Mouse (Mus musculus): Measurements from ENCODE around the gene Adcyap1r1.

Gene Adcyap1r1

DNA sequence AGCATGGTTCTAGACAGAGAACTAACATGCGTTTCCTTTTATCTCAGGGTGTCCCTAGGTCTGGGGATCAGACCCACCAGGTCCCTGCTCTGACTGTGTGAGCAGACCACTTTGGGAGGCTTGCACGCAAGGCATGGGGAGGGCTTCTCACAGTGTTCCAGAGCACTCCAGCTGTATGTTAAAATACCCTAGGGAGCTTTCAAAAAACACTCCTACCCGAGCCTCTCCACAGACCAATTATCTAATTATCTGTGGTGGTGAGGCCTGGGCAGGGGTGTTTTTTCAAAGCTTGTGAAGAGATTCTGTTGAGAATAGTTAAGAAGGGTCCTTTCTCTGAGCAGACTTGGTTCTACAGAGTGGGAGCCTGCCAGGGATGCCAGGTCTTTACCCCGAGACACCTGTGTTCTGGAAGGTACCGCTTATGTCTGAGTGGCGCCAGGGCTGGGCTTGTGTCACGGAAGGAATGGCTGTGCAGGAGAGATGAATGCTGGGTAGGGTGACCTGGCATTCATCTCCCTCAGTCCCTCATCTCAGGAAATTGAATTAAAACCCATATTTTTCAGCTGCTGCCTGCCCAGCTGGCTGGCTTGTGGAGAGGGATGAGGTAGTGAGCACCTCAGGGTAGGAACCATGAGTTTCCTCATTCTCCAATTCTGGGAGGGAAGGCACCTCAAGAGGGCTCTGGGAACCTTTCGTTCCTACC, 2.7 kb upstream of the Adcyap1r1 start:
- DNase-seq (ENCODE audit: low spot score in 2 of 2): no peak

DNA sequence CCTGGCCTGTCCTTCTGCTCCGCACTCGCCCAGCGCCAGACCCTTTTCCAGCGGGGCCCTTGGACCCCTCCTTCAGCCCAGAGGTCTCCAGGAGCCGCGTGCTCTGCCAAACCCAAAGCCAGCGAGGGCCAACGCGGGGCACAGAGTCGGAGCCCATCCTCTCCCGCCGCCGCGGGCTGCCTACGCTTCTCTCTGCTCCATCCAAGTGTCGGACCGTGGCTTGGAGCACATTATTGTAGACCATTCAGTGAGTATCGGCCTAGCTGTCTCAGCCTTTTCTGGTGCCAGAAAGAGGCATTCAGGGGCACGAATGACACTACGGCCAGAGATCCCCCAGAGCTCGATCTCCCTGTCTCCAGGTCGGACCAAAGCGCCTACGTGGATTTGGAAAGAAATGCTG, 603 bp downstream of the Adcyap1r1 start:
- no peak for DNase-seq (ENCODE audit: low spot score in 2 of 2)

DNA sequence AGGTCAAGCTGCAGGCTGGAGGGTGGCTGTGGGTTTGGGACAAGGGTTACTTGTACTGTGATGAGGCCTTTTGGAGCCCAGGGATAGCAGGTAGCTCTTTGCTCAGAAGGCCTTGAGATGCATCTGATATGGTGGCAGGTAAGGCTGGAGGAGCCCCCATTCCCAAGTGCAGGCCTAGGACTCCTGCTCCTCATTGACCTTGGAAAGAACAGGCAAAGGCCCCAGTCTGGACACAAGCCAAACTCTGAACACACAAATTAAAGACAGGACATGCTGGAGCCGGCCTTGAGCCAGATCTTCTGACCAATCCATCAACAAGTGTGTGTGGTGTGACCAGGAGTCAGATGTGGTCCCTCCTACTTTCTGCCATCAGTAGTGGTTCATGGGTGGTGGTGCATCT, 1.8 kb downstream of the Adcyap1r1 start:
- no peak for DNase-seq (ENCODE audit: low spot score in 2 of 2)

DNA sequence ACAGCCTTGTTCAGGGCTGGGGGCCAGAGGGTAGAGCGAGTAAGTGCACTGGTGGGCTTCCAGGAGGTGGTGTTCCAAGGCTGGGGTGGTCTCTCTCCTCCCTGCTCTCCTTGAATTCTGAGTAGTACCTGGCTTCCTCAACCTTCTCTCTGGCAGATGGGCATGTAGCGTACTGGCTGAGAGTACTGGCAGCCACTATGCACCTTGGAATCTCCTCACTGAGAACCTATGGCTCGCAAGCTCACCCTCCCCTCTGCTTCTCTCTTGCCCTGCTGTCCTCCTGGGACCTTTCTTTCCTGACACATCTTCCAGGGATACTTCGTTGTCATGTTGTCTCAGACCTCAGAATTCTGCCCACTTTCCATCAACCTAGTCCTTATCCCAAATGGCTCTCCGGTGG, 3.9 kb downstream of the Adcyap1r1 start:
- DNase-seq (ENCODE audit: low spot score in 2 of 2): no peak

DNA sequence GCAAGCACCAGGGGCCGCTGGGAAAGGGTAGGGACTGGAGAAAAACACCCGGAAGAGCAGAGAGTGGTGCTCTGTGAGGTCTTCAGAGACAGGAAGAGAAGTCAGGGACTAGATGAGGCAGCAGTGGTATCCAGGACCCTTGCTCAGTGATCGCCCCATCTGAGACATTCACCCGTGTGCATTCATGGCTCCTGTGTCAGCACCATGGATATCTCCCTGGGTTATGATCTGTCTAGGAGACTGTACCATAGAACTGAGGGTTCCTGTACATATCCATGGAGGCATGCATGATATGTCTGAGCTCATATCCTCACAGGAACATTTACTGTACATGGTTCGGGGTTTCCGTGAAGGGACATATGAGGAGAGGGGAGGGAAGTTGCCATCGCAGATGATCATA, 5.9 kb downstream of the Adcyap1r1 start:
- DNase-seq (ENCODE audit: low spot score in 2 of 2): no peak

DNA sequence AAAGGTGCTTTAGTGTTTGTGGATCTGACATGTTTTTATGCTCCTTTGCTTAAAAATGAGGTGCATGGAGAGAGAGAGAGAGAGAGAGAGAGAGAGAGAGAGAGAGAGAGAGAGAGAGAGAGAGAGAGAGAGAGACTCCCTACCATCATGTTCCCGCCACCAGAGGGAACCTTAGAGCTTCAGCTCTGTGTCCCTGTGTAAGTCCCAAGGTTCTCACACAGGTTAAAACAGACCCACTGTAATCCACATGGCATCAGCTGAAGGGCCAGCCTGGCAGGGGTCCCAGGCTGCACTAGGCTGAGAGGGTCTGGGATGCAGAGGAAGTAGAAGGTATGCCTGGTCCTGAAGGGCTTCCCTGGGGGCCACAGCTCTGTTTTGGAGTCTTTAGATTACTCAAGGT, 6.4 kb downstream of the Adcyap1r1 start:
- DNase-seq (ENCODE audit: low spot score in 2 of 2): no peak

DNA sequence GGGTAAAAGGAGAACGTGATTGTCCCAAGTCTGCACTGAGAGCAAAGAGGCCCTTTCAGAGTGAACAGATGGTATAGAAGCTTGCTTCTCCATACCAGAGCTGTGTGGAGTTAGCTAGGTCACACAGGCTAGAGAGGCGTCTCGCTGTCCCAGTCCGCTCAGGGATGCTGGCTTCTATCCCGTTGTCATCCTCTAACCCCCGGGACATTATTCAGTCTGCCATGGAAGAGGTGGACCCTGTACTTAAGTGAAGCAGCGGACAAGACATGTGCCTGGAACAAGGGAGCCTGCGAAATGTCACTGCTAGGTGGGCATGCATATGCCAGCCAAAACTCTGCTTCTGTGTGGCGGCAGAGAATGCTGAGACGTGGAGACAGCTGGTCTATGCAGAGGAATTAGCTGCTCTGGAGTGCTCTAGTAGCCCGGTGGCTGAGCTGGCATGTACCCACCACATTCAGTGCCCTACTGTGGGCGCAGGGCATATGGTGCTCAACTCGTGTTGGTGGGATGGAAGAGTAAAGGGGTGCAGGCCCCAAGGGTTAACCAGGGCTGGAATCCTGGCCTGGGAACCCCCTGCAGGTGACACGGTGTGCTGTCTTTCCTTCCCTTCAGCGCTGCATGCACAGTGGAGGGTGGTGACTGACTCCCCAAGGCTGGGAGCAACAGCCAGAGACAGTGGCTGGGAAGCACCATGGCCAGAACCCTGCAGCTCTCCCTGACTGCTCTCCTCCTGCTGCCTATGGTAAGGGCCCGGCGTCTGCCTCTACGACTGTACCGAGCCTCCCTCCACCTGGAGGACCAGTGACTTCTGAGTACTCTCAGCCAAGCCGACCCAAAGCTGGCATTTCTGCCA, 8.0 kb downstream of the Adcyap1r1 start:
- DNase-seq (ENCODE audit: low spot score in 2 of 2): no peak

DNA sequence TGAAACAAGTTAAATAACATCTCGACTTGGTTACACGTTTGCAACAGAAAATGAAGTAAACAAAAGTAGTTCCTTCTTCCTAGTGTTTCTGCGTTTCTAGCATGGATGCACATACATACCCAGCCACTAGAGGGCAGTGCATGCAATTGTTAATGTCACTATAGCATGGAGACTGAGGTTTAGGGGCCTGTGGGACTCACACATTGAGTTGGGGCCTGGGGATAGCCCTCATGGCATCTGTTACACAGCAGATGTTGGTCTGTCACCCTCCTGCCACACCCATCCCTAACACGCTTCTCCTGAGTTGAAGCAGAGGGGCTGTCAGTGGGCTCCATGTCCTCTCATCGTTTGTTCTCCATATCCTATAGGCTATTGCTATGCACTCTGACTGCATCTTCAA, 9.4 kb downstream of the Adcyap1r1 start:
- DNase-seq (ENCODE audit: low spot score in 2 of 2): no peak

DNA sequence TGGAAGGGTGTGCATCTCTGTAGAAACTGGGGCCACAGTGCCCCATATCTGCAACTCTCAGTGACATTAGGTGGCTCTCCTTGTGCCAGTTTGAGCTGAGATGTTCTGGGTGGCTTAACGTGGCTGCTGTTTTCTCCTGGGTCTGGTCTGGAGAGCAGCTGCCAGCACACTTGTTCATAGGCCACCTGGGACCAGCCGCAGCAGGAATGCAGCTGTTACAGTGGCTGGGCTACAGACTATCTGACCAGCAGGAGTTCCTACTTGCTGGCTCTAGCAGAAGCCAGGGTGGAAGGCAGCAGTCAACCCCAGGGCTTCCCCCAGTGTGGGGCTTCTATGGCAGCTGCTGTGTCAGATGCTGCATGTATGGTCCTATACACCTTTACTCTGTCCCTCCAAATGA, 9.9 kb downstream of the Adcyap1r1 start:
- DNase-seq (ENCODE audit: low spot score in 2 of 2): no peak

DNA sequence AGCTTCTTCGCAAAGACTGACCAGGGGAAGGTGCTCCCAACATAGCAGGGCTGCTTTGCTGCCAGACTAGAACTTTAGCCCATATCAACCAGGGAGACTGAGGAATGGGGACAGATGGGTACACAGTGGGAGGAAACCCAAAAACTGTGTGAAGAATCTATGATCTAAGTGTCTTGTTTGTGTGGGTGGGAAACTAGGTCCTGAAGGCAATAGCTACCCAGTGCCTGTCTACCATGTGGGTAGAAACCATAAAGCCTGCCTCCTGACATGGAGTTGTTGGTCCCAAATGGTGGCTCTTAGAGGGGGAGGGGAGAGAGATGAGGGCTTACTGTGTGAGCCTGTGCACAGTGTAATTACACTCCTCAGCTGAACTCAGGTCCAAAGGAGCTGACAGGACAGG, 10.6 kb downstream of the Adcyap1r1 start:
- no peak for DNase-seq (ENCODE audit: low spot score in 2 of 2)

DNA sequence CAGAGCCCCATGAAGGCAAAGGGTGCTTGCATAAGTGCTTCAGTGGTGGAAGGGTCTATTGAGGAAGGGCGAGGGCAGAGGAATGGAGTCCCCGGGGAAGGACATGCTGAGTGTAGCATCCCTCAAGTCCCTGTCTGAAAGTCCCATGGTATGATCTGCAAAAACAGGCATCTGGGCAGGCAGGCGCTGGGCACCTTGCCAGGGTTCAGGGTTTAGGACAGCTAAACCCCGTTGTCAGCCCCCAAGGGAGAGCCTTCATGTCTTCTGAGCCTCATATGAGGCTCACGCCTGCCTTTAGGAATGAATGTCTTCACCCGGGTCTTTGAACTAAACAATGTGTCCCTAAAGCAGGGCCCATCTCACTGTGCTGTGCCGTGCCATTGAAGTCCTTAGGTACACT, 12.2 kb downstream of the Adcyap1r1 start:
- DNase-seq (ENCODE audit: low spot score in 2 of 2): no peak

DNA sequence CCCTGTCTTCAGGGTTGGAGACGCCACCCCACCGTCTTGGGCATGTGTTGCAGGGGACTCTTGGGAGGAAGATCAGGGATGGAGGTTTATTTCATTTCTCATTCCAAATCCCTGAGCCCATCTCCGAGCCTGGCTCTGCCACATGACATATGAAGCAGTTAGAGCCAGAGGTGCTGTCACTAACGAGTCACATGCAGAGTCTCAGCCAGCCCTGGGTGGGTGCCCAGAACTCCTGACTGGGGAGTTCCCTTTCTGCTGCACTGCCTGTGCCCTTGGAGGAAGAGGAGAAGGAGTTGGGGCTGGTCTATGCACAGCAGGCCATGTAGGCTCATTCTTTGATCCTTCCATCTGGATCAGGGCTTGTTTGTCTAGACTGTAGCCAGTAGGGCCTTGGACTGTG, 13.5 kb downstream of the Adcyap1r1 start:
- DNase-seq (ENCODE audit: low spot score in 2 of 2): no peak

DNA sequence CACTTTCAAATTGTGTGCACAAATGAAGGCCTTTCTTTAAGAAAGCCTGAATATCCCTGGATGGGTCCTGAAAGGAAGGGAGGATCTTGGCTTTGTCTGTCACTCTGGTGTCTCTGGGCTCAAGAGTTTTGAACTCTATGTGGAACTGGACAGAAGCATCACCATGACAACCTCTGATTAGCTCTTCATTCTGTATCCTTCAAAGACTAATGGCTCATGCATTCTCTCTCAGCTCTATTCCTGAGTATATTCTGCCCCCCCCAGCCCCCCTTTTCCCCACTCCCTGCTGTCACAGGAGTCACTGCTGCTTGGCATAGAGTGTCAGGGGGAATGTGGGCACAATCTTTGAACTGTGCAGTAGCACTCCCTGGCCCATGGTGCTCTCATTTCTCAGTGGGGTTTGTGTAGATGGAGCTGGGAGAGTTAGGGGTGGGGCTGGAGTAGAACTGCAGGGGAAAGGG, 14.6 kb downstream of the Adcyap1r1 start:
- no peak for DNase-seq (ENCODE audit: low spot score in 2 of 2)

DNA sequence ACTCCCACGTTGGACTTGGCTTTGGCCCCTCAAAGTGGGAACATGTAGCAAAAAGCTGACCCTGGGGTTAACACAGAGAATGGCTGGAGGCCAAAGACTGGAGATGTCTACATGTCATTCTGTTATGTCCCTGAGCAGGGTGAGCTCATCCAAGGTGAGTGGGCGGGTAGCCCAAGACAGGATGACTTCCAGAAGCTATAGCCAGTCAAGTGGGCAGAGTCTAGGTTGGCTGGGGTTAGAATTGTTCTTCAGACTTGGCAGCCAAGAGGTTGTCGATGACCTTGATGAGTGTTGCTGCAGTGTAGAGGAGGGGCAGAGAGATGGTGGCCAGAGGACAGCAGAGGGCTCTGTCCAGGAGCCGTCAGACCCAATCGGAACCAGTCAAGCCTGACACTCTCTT, 18.9 kb downstream of the Adcyap1r1 start:
- no peak for DNase-seq (ENCODE audit: low spot score in 2 of 2)

DNA sequence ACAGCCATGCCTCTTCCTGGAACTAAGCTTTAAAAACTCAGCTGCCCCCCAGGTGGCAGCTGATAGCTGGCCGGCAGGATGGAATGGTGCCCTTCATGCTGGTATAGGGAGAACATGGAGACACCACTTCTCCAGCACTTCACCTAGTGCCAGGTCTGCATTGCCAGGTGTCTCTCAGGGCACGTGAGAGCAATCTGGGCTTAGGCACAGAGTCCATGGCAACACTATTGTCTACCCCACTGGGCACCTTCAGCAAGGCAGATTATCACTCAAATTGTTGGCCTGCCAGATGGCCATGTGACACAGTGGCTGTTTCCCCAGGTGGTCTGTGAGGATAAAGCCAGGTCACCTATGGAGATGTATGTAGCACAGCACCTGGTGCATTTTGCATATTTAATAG, 20.6 kb downstream of the Adcyap1r1 start:
- DNase-seq (ENCODE audit: low spot score in 2 of 2): no peak

DNA sequence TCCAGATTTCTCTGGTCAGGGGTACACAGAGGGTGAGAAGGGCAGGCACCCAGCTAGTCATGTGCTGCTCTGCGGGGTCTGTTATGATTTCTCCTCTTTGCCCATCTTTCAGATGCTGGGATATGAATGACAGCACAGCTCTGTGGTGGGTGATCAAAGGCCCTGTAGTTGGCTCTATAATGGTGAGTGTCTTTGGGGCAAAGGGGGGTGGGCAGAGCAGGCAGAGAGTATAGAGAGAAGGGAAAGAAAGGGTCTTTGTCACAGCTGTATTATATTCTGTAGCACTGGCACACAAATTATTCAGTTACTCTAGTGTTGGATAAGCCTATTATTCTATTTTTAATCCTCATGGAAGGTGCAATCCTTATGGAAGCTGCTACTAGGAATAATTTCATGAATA, 29.2 kb downstream of the Adcyap1r1 start:
- no peak for DNase-seq (ENCODE audit: low spot score in 2 of 2)

DNA sequence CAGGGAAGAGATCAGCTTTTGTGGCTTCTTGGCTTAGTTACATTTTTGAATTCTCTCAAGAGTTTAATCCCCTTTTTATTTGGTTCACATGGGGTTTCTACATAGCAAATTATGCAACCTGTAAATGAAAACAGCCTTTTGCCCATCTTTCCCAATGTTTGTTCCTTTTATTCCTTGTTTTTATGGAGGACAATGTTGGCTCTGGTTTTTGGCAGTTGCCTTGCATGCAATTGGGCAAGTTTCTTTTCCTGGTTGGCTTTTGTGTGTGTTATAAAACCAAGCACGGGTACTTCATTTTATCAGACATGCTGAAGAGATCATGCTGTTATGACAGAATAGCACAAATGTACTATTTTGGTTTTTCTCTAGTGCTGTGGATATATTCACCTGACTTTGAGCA, 30.7 kb downstream of the Adcyap1r1 start:
- no peak for DNase-seq (ENCODE audit: low spot score in 2 of 2)

DNA sequence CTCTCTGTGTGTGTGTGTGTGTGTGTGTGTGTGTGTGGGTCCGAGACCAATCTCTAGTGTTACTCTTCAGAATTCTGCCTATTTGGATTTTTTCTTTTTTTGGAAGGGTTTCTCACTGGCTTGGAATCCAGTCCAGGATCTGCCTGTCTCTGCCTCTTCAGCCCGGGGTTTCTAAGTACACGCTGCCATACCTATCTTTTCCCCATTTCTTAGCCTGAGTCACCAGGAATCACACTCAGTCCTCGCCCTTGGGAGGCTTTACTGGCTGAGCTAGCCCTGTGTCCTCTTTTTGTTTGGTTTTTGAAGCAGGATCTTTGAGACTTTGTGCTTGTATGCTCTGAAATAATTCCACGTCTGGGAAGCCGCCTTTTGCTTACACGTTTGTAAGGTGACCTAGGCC, 31.6 kb downstream of the Adcyap1r1 start:
- no peak for DNase-seq (ENCODE audit: low spot score in 2 of 2)

DNA sequence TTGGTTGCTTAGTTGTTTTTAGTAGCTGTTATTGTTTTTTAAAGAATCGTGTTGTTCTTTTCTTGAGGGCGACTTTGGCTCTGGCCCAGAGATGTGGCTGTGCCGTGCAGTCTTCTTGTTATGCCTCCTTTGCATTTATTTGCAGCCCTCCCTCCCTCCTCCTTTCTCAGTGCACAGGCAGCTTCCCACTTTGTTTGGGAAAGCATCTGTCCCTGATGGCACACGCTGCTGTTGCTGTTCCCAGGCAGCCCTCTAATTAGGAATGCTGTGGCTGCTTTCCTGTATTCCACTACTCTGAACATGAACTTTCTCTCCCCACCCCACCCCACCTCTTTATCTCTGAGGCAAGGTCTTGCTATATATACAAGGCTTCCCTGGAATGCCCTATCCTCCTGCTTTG, 32.4 kb downstream of the Adcyap1r1 start:
- DNase-seq (ENCODE audit: low spot score in 2 of 2): peak; percentile 59 to 75

DNA sequence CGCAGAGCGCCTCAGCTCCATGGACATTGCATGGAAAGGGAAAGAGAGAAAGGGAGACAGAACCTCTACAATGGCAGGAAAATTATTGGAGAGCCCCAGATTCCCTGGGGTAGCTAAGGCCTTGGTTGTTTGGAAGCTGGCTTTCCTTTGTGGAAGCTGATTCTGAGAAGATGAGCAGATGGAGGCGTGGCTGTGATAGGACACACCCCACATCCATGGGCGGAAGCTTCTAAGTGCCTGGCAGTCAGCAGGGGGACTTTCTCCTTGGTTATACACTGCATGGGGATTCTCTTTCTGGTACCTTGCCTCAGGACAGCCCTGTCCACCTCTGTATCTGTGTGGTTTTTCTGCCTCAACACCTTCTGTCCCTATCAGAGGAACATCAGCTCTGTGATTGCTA, 33.4 kb downstream of the Adcyap1r1 start:
- no peak for DNase-seq (ENCODE audit: low spot score in 2 of 2)

DNA sequence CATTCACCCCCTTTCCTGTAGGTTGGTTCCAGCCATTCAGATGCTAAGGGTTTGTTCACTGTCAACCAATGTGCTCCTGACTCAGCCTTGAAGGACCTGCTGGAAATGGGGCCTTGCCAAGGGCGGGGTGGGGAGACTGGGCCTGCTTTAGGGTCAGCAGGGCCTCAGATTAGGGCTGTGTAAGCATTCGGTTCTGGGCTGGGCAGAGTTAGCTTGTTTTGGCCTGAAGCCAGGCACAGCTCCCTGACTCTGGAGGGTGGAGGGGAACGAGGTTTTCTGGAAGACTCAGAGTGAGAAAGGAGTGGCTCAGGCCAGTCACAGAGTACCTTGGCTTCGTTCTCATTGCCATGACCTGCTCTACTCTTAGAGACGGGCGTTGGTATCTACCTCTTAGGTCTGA, 35.9 kb downstream of the Adcyap1r1 start:
- DNase-seq (ENCODE audit: low spot score in 2 of 2): no peak

DNA sequence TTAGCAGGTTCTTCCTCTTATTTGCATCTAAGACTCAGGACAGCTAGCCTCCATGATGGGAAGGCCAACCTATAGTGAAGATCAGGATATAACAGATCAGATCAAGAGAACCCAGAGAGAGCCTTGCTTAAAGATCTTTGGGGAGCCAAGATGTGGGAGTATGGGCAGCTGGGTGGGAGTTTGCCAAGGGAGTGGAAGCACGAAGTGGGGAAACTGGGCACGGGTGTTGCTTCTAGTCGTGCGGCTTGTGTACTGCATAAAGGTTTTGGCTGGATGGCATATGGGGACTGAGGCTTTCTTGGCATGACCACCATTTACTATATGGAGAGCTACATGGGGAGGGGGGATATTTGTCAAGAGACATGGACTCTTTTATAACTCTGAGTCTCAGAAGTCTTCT, 44.4 kb downstream of the Adcyap1r1 start:
- DNase-seq (ENCODE audit: low spot score in 2 of 2): no peak

DNA sequence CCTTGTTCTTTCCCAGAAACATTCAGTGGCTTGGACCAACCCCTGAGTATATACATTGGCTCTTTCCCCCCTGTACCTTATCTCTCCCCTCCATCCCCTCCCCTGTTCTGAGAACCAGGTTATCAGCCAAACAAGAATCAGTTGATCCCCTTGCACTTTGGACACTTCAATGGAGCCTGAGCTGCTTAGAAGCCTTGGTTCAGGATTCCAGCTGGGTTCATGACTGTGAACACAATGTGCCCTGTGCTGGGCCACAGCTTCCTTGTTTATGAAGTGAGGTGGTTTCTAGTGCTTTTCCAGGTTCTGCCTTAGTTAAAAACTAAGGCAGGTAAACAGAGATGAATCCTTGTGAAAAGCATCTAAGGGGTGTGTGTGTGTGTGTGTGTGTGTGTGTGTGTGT, 47.0 kb downstream of the Adcyap1r1 start:
- no peak for DNase-seq (ENCODE audit: low spot score in 2 of 2)

Measured in right cerebral cortex, postnatal 36 days (tissue).